Mouse (Mus musculus): ENCODE data around the gene Aqp9.

DNA sequence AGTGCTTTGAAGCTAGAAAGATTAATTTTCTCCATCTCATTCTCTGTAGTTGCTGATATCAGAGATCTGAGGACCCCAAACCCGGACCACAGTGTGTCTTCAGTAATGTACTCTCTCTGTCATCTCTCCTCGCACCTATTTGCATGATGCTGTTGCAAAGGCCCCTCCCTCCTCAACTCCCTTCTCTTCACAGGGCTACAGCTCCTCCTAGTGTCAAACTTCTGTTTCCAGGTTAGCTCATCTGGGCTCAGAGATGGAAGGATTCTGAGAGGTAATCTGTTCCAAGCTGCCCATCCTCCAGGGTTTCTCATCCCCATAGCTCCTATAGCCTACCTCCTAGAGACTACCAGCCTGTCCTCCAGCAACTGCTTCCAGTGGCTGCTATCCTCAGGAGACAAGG lies 42.3 kb downstream of the Aqp9 start:
- TF ChIP-seq MAX (IDR thresholded peaks at IDR 0.05) (no peak), CTCF (IDR thresholded peaks at IDR 0.05; ENCODE audit: control insufficient read depth, insufficient read depth, insufficient read length) (no peak), FOSL1 (IDR thresholded peaks at IDR 0.05; ENCODE audit: insufficient read depth, low read length, poor library complexity, severe bottlenecking) (no peak), USF1 (IDR thresholded peaks at IDR 0.05; ENCODE audit: low read depth) (no peak), MYOG (IDR thresholded peaks at IDR 0.05; ENCODE audit: control insufficient read depth, extremely low read depth, insufficient read length) (no peak), MYOD1 (IDR thresholded peaks at IDR 0.05; ENCODE audit: control insufficient read depth, insufficient read length, low read depth) (no peak)
